Mouse (Mus musculus) cerebral cortex, adult 2 months (tissue): Measurements from ENCODE around the gene Bckdhb.

Experiments used
- WGBS: fragments of 180-500 bp; shearing (Covaris S2); methylation state at CpG from one replicate; pipeline ENCODE4 v1.1.7; 2018; 5-methylcytosine and 5-hydroxymethylcytosine counted together

The Bckdhb gene

DNA sequence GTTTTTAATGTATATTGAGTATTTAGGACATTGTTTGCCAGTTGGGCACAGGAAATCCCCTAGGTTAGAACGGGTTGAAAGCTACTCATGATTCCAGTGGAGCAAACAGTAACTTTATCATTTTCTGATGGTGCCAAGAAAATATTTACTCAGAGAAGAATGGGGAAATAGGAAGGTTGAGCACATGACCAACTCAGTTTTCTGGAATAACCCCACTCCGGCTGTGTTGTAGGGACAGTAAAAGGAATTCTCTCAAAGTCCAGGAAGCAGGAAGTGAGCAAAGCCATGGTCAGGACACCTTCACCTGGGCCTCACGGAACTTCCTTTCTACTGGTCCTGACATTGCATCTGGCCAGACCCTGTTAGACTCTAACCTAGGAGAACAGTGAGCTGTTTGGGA is 122.5 kb downstream of the Bckdhb start:
- WGBS = 81% methylated on average over 3 of the region's 3 CpGs

DNA sequence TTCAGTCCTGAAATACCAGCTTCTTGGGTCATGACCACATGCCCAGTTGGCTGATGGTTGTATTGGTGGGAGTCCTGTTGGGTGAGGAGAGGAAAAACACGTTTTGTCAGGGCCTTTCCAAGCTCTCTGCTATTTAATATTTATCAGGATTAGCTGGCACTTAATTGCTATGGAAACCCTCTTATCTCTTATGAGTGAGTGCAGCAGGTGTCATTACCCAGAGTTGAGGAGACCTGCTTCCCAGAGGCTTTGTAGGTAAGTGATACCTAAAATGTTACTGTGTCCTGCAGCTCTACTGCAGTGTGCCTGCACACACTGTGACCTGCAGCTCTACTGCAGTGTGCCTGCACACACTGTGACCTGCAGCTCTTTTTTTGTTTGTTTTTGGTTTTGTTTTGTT is 124.2 kb downstream of the Bckdhb start:
- 73% methylated on average over 1 of the region's 1 CpGs for WGBS

GRCm38 (mm10) chr9:84050867-84051635 is 126.1 kb downstream of the Bckdhb start:
- 81% methylated on average over 18 of the region's 18 CpGs for WGBS

GRCm38 (mm10) chr9:84055125-84055807 is 130.3 kb downstream of the Bckdhb start:
- 76% methylated on average over 7 of the region's 7 CpGs for WGBS

DNA sequence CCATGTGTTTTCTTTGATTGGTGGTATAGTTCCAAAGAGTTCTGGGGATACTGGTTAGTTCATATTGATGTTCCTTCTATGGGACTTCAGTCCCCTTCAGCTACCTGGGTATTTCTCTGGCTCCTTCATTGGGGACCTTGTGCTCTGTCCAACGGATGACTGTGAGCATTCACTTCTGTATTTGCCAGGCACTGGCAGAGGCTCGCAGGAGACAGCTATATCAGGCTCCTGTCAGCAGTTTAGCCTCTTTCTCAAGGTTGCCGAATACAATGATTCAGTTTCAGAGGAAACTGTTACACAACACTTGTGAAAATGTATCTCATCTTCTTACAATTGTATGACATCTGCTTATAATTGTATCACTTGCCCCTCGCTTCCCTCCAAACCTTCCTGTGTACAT is 135.8 kb downstream of the Bckdhb start:
- 75% methylated on average over 4 of the region's 4 CpGs for WGBS

DNA sequence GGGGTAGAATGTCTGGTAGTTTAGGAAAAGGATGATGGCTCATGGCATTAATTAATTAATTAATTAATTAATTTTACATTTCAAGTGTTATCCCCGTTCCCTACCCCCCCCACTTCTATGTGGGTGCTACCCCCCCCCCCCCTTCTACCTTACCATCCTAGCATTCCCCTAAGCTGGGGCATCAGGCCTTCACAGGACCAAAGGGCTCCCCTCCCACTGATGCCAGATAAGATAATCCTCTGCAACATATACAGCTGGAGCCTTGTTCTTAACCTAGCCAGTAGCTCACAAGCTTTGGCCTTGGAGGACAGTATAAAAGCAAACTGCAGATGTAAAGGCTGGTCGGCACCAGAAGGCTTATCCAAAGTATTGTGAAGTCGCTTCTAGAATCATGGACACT is 138.7 kb downstream of the Bckdhb start:
- WGBS = 97% methylated on average over 3 of the region's 3 CpGs

- 73% methylated on average over 4 of the region's 4 CpGs for WGBS
Observed at GRCm38 (mm10) chr9:84064113-84064512, 139.2 kb downstream of the Bckdhb start.

DNA sequence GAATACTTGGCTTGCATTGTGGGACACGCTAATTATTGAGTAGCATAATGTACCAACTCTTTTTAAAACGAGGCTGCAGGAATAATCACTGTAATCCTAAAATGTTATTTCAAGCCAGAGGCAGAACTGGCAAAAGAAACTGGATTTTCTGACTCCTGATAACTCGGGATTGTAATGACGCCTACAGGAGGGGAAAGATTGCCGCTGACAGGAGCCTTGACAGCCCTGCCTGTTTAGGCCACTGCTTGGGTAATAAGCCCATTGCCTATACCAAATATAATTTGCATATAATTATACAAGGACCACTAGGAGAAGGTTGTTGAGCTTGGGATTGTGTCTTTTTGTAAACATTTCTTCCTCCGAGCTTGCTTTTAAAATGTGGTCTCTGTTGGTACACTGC is 145.3 kb downstream of the Bckdhb start:
- 67% methylated on average over 6 of the region's 6 CpGs for WGBS

- 88% methylated on average over 5 of the region's 5 CpGs for WGBS
Observed at GRCm38 (mm10) chr9:84070740-84071139, 145.8 kb downstream of the Bckdhb start.

DNA sequence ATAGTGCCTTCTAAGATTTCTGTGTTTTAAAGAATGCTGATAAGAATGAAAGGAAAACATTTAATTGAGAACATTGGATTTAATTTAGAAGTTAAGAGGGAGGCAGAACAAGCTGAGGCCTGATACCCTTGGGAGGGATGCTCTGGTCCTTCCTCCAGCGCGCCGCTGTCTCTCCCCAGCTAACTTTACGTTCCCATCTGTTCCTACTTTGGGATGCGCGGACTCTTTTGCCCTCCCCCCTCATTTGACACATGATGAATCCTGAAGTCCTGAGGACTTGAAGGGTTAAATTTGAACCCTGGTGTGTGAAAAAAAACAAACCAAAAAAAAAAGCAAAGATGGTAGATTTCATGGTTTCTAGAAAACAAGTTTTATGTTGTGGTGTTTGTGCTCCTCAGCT is 147.6 kb downstream of the Bckdhb start:
- WGBS = 90% methylated on average over 6 of the region's 6 CpGs

DNA sequence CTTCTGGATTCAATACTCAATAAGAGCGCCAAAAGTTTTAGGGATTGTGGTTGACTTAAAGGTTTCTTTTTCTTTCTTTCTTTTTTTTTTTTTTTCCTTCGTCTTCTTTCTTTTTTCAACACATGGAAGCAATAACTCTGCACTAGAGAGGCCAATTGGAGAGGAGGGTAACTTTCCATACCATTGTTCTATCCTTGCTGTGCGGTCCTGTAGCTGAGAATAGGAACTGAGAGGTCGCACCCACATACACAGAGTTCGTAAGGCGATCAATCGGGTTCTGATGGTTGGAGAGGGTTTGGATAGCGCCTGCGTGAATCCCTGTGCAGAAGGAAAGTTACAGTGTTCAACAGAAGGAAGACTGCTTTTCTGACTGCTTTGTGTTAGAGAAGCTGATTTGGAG is 148.3 kb downstream of the Bckdhb start:
- WGBS = 89% methylated on average over 9 of the region's 9 CpGs

DNA sequence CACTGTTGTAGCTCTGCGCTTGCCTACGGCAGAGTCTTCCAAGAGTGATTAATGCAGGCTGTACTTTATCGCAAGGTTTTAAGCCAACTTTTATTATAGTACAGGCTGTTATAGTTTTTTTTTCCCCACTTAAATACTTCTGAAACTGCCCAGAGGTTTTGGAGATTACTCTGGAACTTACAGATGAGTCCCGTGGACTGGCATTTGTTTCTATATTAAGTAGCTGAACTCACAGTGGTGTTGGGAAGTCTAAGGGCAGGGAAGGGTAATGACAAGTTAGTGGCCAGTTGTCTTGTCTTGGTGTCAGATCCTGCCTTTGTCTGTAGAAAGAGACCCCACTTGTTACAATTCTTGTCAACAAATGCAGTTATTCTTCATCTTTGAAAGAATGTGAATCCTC is 158.6 kb downstream of the Bckdhb start:
- 47% methylated on average over 4 of the region's 4 CpGs for WGBS

- WGBS = 78% methylated on average over 5 of the region's 5 CpGs
Observed at GRCm38 (mm10) chr9:84084686-84085085, 159.7 kb downstream of the Bckdhb start.

GRCm38 (mm10) chr9:84090316-84091063 is 165.5 kb downstream of the Bckdhb start:
- WGBS = 89% methylated on average over 9 of the region's 9 CpGs

- WGBS = 90% methylated on average over 8 of the region's 8 CpGs
Observed at GRCm38 (mm10) chr9:84092994-84093393, 168.0 kb downstream of the Bckdhb start.

- 74% methylated on average over 6 of the region's 6 CpGs for WGBS
Observed at GRCm38 (mm10) chr9:84094111-84094510, 169.2 kb downstream of the Bckdhb start.

DNA sequence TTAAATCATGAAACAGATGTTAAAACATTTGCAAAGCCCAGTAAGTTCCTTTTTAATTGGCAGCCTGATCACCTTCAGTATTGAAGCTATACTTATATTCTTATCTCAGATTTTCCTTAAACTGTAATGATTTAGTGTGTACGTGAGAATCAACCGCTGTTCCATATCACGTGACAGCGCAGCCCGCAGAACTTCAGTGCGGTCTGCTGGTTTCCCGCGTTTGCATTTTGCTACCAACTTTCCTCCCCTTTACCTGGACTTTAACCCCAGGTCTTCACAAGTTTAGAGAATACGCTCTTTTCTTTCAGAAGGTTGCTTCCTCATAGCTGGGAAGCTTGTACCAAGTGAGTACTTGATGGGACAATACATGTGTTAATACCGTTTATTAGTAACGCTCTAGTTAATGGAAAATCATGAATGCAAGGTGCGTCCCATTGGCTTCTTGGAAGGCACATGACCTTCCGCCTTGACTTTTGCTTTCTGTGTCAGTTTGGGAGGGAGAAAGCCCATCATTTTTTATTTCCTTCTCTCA is 171.6 kb downstream of the Bckdhb start:
- 92% methylated on average over 13 of the region's 13 CpGs for WGBS

- 89% methylated on average over 7 of the region's 7 CpGs for WGBS
Observed at GRCm38 (mm10) chr9:84103344-84103743, 178.4 kb downstream of the Bckdhb start.

DNA sequence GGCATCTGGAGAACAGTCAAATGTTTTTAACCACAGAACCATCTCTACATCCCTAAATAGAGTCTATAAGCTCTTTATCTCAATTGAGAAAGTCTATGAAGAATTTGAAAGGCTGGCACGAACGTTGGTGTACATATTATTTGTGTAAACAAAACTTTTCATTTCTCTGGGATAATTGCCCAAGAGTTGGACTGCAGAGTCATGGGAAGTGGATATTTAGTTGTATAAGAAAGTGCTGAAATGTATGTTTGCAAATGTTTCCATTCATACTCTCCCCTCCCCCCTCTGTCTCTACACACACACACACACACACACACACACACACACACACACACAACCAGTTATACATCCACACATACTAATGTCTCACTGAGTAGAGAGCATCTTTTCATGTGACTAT is 181.5 kb downstream of the Bckdhb start:
- 80% methylated on average over 2 of the region's 2 CpGs for WGBS

- WGBS = 40% methylated on average over 20 of the region's 20 CpGs
Observed at GRCm38 (mm10) chr9:84107045-84107813, 182.3 kb downstream of the Bckdhb start.

GRCm38 (mm10) chr9:84108534-84108933 is 183.6 kb downstream of the Bckdhb start:
- 69% methylated on average over 7 of the region's 7 CpGs for WGBS
